Mouse (Mus musculus): ENCODE data around the gene Rad51.

The Rad51 gene

GRCm38 (mm10) chr2:119112438-119113112 is at the start of gene Rad51:
Gene Rad51 (plus strand): TSS chr2:119112793.
- peak; percentile 95 for ATAC-seq (ENCODE audit: insufficient number of reproducible peaks, low FRiP score, low TSS enrichment)

- no peak for ATAC-seq (ENCODE audit: insufficient number of reproducible peaks, low FRiP score, low TSS enrichment)
Measured at GRCm38 (mm10) chr2:119072397-119072796, 40.2 kb upstream of the Rad51 start.

- ATAC-seq (ENCODE audit: insufficient number of reproducible peaks, low FRiP score, low TSS enrichment): no peak
Measured at GRCm38 (mm10) chr2:119086156-119086555, 26.4 kb upstream of the Rad51 start.

GRCm38 (mm10) chr2:119101552-119101951 is 11.0 kb upstream of the Rad51 start:
- no peak for ATAC-seq (ENCODE audit: insufficient number of reproducible peaks, low FRiP score, low TSS enrichment)

- ATAC-seq (ENCODE audit: insufficient number of reproducible peaks, low FRiP score, low TSS enrichment): no peak
Measured at GRCm38 (mm10) chr2:119106583-119106982, 6.0 kb upstream of the Rad51 start.

DNA sequence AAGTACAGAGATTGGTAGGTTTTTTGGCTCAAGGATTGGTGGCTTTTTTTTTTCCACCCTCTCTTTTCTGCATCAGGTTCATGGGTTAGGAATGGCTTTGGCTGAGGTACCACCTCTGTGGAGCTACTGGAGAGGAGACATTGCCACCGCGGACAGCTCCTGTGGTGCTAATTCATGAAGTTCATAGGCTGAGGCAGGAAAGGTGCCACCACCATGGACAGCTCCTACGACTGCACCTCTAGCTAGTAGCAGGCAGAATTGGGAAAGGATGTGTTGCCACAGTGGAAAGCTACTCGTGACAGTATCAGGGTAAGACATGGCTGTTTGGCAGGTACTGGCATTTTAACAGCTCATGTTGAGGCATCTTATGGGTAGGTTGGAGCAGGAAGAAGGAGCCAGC is 4.0 kb upstream of the Rad51 start:
- ATAC-seq (ENCODE audit: insufficient number of reproducible peaks, low FRiP score, low TSS enrichment): no peak

DNA sequence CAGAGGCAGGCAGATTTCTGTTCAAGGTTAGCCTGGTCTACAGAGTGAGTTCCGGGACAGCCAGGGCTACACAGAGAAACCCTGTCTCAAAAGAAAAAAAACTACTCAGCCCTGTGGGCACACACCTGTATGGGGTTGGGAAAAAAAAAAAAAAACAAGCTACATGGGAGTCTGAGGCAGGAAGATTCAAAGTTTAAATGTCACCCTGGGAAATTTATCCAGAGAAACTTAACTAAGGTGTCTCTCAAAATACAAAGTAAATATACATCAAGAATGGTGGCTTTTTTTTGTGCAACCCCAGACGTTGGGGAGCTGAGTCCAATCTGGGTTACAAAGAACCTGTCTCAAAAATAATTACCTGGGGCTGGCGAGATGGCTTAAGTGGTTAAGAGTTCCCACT is 1.5 kb upstream of the Rad51 start:
- ATAC-seq (ENCODE audit: insufficient number of reproducible peaks, low FRiP score, low TSS enrichment): no peak

DNA sequence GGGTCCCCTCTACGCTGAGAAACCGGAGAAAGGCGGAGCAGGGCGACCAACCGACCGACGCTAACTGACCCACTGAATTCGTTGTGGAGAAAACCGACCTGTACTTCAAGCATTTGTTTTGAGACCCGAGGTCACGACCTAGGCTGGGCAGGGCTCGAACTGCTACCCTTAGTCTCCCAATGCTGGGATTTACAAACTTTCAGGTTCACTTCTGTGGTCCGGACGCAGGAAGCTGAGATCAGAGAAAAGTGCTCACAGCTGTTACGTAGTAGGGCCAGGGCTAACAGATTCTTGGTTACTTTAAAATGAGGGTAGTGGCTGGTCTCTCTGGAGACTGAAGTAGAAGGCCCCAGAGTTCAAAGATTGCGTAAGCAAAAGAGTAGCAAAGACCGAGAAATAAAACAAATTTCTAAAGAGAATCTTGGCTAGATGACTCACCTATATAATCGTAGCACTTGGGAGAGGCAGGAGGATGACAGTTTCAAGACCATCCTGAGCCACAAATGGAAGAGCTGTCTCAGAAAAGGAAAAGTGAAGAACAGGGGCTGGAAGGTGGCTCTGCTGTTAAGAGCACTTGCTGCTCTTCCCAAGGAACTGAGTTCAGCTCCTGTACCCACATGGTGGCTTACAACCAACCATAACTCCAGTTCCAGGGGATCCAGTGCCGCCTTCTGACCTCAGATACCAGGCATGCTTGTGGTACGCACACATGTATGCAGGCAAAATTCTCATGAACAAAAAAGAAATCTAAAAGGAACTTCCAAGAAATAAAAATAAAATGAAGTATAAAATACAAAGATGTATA is 730 bp downstream of the Rad51 start:
- ATAC-seq (ENCODE audit: insufficient number of reproducible peaks, low FRiP score, low TSS enrichment): no peak

- no peak for ATAC-seq (ENCODE audit: insufficient number of reproducible peaks, low FRiP score, low TSS enrichment)
Measured at GRCm38 (mm10) chr2:119136346-119136898, 23.8 kb downstream of the Rad51 start.

DNA sequence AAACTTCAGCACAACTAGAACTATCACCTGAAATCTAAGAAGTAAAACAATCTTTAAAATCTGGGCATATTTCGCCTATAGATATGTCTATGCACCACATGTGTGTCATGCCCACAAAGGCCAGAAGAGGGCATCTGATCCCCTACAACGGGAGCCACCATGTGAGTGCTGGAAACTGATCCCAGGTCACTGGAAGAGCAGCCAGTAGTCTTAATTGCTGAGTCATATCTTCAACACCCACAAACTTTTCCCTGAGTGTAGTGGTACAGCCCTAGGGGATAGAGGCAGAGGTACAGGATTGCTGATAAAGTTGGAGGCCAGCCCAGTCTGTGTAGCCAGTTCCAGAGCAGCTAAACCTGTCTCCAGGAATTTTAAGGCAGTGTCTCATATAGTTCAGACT is 32.6 kb downstream of the Rad51 start:
- ATAC-seq (ENCODE audit: insufficient number of reproducible peaks, low FRiP score, low TSS enrichment): no peak

GRCm38 (mm10) chr2:119146435-119146834 is 33.8 kb downstream of the Rad51 start:
- no peak for ATAC-seq (ENCODE audit: insufficient number of reproducible peaks, low FRiP score, low TSS enrichment)

DNA sequence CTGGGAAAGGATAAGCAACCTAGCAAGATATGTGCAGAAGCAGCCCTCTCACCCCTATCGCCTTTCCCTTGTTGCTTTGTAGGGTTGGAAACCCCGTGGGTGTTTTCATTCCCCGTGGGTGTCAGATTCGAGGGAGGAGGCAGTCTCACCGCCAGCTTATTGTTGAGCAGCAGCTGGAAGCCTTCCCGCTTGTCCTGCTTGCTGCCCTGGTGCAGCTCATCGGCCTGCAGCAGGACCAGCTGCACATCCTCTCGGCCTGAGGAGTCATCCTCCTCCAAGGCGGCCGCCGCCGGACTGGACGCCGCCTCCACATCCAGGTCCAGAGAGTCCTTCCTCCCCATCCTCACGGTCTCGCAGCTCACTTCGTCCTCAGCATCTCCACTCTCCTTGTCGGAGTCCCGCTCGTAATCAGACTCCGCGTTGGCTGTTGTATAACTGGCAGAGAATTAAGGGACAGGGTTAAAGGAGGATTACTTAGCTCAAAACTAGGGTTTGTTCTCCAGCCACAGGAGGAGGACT is 34.6 kb downstream of the Rad51 start:
- no peak for ATAC-seq (ENCODE audit: insufficient number of reproducible peaks, low FRiP score, low TSS enrichment)

DNA sequence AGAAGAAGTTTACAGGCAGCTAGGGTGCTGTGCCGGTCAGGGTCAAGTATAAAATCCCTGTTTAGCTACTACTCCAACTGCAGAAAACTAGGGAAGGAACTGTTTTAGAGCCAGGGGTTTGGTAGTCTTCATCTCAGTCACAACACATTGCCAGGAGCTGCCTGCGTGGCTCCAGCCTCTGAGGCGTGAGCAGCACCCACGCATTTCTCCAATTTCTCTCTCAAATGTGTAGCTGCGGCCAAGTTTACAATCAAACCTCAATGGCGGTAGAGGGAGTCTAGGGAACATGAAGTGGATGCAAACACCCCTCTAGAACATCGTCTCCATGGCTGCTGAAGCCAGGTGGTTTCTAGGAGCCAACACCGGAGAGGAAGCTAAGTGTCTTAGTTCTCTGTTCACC is 35.2 kb downstream of the Rad51 start:
- ATAC-seq (ENCODE audit: insufficient number of reproducible peaks, low FRiP score, low TSS enrichment): no peak

DNA sequence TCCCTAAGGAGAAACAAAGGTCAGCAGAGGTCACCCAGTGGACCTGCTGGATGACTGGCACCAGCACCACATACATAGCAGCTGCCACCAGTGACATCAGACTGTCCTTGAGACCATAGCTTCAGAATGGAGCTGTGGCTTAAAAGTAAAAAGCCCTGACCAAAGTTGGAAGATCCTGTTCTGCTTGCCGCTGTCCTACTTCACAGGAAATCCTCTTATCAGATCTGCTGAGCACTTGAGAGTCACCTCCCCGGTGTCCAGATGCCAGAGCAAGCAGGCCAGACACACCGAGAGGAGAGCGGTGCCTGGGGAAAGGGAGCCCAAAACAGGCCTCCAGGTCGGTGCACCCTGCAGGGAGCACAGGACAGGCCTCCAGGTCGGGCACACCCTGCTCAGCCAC is 39.7 kb downstream of the Rad51 start:
- no peak for ATAC-seq (ENCODE audit: insufficient number of reproducible peaks, low FRiP score, low TSS enrichment)

- no peak for ATAC-seq (ENCODE audit: insufficient number of reproducible peaks, low FRiP score, low TSS enrichment)
Measured at GRCm38 (mm10) chr2:119154683-119155082, 42.1 kb downstream of the Rad51 start.

- no peak for ATAC-seq (ENCODE audit: insufficient number of reproducible peaks, low FRiP score, low TSS enrichment)
Measured at GRCm38 (mm10) chr2:119155388-119155787, 42.8 kb downstream of the Rad51 start.

GRCm38 (mm10) chr2:119156081-119156680 is 43.6 kb downstream of the Rad51 start:
- ATAC-seq (ENCODE audit: insufficient number of reproducible peaks, low FRiP score, low TSS enrichment): peak; percentile 45

DNA sequence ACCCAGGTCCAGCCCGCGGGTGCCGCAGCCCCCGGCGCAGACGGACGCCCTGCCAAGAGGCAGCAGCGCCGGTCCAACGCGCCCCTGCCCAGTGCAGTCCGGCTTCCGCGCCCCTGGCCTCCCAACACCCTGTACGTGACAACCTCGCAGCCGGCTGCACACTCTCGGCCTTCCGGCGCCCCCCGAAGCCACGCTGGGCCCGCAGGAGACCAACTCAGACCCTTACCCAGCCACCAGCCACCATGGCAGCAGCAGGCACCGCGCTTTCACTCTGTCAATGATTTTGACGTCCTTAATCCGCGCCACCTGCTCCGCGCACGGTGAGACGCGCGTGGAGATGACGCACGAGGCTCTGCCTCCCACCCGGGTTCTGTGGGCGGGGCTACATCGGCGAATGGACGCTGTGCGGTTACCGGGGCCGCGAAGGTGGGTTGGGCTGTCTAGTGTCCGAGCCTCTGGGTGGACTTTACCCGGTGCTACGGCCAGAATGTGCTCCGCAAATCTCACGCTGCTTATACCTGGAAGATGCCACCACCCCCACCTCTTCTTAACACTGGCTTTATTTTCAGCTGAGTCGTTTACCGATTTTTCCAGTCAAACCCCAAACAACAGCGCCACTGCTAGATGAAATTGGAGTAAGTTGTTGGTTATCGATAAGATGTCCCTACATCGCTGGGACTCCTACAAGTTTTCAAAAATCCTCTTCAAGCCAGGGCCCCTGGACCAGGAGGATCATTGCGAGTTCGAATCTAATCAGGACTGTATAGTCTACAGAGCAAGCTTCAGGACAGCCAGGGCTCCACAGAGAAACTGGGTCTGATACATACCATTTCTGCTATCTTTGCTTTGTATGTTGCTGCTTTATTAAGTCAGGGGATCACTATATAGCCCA is 44.3 kb downstream of the Rad51 start, which contains the start of gene Rmdn3:
Gene Rmdn3 (minus strand): TSS at position 354 of the 892 bp plus-strand sequence.
- peak; percentile 88 for ATAC-seq (ENCODE audit: insufficient number of reproducible peaks, low FRiP score, low TSS enrichment)

DNA sequence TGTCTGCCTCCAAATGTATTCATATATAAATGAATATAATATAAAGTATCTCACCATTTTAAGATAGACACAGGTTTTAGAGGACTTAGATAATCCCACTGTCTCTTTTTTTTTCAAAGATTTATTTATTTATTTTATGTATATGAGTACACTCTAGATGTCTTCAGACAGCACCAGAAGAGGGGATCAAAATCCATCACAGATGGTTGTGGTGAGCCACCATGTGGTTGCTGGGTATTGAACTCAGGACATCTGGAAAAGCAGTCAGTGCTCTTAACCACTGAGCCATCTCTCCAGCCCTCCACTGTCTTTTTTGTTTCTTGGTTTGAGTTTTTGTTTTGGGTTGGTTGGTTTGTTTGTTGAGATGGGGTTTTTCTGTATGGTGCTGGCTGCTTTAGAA is 45.2 kb downstream of the Rad51 start:
- no peak for ATAC-seq (ENCODE audit: insufficient number of reproducible peaks, low FRiP score, low TSS enrichment)

- no peak for ATAC-seq (ENCODE audit: insufficient number of reproducible peaks, low FRiP score, low TSS enrichment)
Measured at GRCm38 (mm10) chr2:119161247-119161646, 48.7 kb downstream of the Rad51 start.
